ENCODE assay signal across 8 mouse cellular contexts in genomic region chr17:35178528-35178927, GRCm38 (mm10). TPM values are rescaled to one million over a fixed set of nuclear protein-coding genes. Genes with fewer than 3 reads are reported as not detected.
DNase-seq lines count a peak whose midpoint lies in the region; ATAC-seq and TF ChIP-seq lines count a peak whose summit lies in the region.

No protein-coding gene starts in this region.

- H3K9ac ChIP-seq in liver, adult 2 months (ENCODE audit: low read depth, low read length), result no peak overlapping the region
- H3K9ac ChIP-seq in neural tube, embryonic 11.5 days (ENCODE audit: low read length), result no peak overlapping the region

- no peak overlapping the region for H3K4me3 ChIP-seq in liver, adult 2 months (ENCODE audit: insufficient read depth, low read depth, low read length)
- no peak overlapping the region for H3K4me3 ChIP-seq in neural tube, embryonic 11.5 days (ENCODE audit: low read depth, low read length)

- H3K36me3 ChIP-seq in liver, adult 2 months (ENCODE audit: control insufficient read depth, insufficient read depth, low read length), result no peaks in the 10 kb centered on the region
- no peaks in the 10 kb centered on the region for H3K36me3 ChIP-seq in neural tube, embryonic 11.5 days (ENCODE audit: control insufficient read depth, insufficient read depth, low read length)

- H3K4me2 ChIP-seq in neural tube, embryonic 11.5 days (ENCODE audit: low read depth), result no peak overlapping the region

- peak; percentile 98 for TF ChIP-seq CTCF in liver, adult 2 months (IDR thresholded peaks at IDR 0.05; ENCODE audit: low read depth, low read length)

- peak; percentile 62 to 69 for DNase-seq in layer of hippocampus, postnatal 10 days (ENCODE audit: low spot score in 2 of 2)
- no peak for DNase-seq in layer of hippocampus, adult 9-10 months (ENCODE audit: low spot score)
- peak; percentile 47 for DNase-seq in WW6 (ENCODE audit: low read depth, low spot score)
- peak; percentile 49 for DNase-seq in liver, adult 2 months (ENCODE audit: extremely low read depth, low read depth, low spot score)
- DNase-seq in neural tube, embryonic 11.5 days (ENCODE audit: low spot score), result peak; percentile 73
- DNase-seq in urinary bladder, postnatal 14 days (ENCODE audit: low spot score), result peak; percentile 75

- no peaks in the 10 kb centered on the region for H3K79me2 ChIP-seq in liver, adult 2 months (ENCODE audit: control insufficient read depth, insufficient read depth, low read length)

- peak; percentile 87 for ATAC-seq in erythroblast, adult 5-6 weeks (replicated peaks; ENCODE audit: low FRiP score, poor library complexity, severe bottlenecking)
- ATAC-seq in hematopoietic stem cell, adult 5-6 weeks (replicated peaks in 1 of 2; ENCODE audit: insufficient read depth in 1 of 2, low FRiP score in 2 of 2, low TSS enrichment in 1 of 2, low read depth in 1 of 2, poor library complexity in 2 of 2, severe bottlenecking in 2 of 2), result peak; percentile 49 to 96
- 0 out of 2 replicates have a peak, but pooled peaks have one; percentile 38 for ATAC-seq in neural tube, embryonic 11.5 days (ENCODE audit: insufficient read depth, low FRiP score, low TSS enrichment)

- no peaks in the 10 kb centered on the region for H3K27me3 ChIP-seq in liver, adult 2 months (ENCODE audit: control insufficient read depth, insufficient read depth, low read length)
- no peaks in the 10 kb centered on the region for H3K27me3 ChIP-seq in neural tube, embryonic 11.5 days (ENCODE audit: control insufficient read depth, insufficient read depth, low read length)

- H3K4me1 ChIP-seq in liver, adult 2 months (ENCODE audit: control insufficient read depth, insufficient read depth, low read length), result no peaks in the 10 kb centered on the region
- H3K4me1 ChIP-seq in neural tube, embryonic 11.5 days (ENCODE audit: control insufficient read depth, insufficient read depth, low read length), result no peaks in the 10 kb centered on the region

- no peak for TF ChIP-seq POLR2A in liver, adult 2 months (IDR thresholded peaks at IDR 0.05; ENCODE audit: extremely low read depth, insufficient read depth, low read length)

- H3K9me3 ChIP-seq in neural tube, embryonic 11.5 days (ENCODE audit: control insufficient read depth, low read length), result no peaks in the 10 kb centered on the region

- 26% methylated on average over 5 of the region's 5 CpGs for WGBS in liver, adult 2 months
- 15% methylated on average over 5 of the region's 5 CpGs for WGBS in neural tube, embryonic 11.5 days

- no peak overlapping the region for H3K27ac ChIP-seq in liver, adult 2 months (replicated peaks; ENCODE audit: insufficient read depth, low read depth, low read length)
- H3K27ac ChIP-seq in neural tube, embryonic 11.5 days (ENCODE audit: low read depth, low read length), result no peak overlapping the region

RNA-seq across cellular contexts. Expression of gene Aif1, which starts 2.7 kb away (rescaled TPM):
- total RNA-seq in layer of hippocampus, postnatal 10 days (2021), result 10 to 100 TPM; 10.3 to 10.5 TPM
- 14.4 and 19.8 TPM in 2 replicates for total RNA-seq in erythroblast, adult 5-6 weeks (2015; ENCODE audit: low replicate concordance)
- 8.7 and 15.8 TPM in 2 replicates for total RNA-seq in erythroblast, adult 5-6 weeks (2017; ENCODE audit: low replicate concordance)
- 1.8 TPM in 1 of 2 replicates, not detected in the other for total RNA-seq in hematopoietic stem cell, adult 5-6 weeks (2017)
- 8.6 and 13.3 TPM in 2 replicates for total RNA-seq in liver, adult 2 months (2014; rRNA removed)
- polyA plus RNA-seq in liver, adult 2 months (2012; rRNA removed), result 1.6 and 2.5 TPM in 2 replicates
- polyA plus RNA-seq in neural tube, embryonic 11.5 days (2014; fragmentation: Nextera tagmentation; extraction: Ambion mirVana), result 4.1 and 6.7 TPM in 2 replicates

RNA-seq across cellular contexts. Expression of gene Lst1, which starts 9.7 kb away (rescaled TPM):
- total RNA-seq in layer of hippocampus, postnatal 10 days (2021), result 10 to 100 TPM; 15.6 to 17.2 TPM
- 55.5 and 77.7 TPM in 2 replicates for total RNA-seq in erythroblast, adult 5-6 weeks (2015; ENCODE audit: low replicate concordance)
- total RNA-seq in erythroblast, adult 5-6 weeks (2017; ENCODE audit: low replicate concordance), result 32.2 and 57.3 TPM in 2 replicates
- 85.1 and 145 TPM in 2 replicates for total RNA-seq in hematopoietic stem cell, adult 5-6 weeks (2017)
- 10.2 and 13.0 TPM in 2 replicates for total RNA-seq in liver, adult 2 months (2014; rRNA removed)
- 5.9 and 11.8 TPM in 2 replicates for polyA plus RNA-seq in liver, adult 2 months (2012; rRNA removed)
- 5.8 and 9.1 TPM in 2 replicates for polyA plus RNA-seq in neural tube, embryonic 11.5 days (2014; fragmentation: Nextera tagmentation; extraction: Ambion mirVana)

RNA-seq across cellular contexts. Expression of gene Prrc2a, which starts 13.8 kb away (rescaled TPM):
- total RNA-seq in layer of hippocampus, postnatal 10 days (2021), result 100 to 1,000 TPM; 284 to 322 TPM
- total RNA-seq in erythroblast, adult 5-6 weeks (2015; ENCODE audit: low replicate concordance), result 70.2 and 111 TPM in 2 replicates
- 15.1 and 22.6 TPM in 2 replicates for total RNA-seq in erythroblast, adult 5-6 weeks (2017; ENCODE audit: low replicate concordance)
- total RNA-seq in hematopoietic stem cell, adult 5-6 weeks (2017), result 61.3 and 65.9 TPM in 2 replicates
- 12.4 and 23.2 TPM in 2 replicates for total RNA-seq in liver, adult 2 months (2014; rRNA removed)
- polyA plus RNA-seq in liver, adult 2 months (2012; rRNA removed), result 103 and 144 TPM in 2 replicates
- 185 and 194 TPM in 2 replicates for polyA plus RNA-seq in neural tube, embryonic 11.5 days (2014; fragmentation: Nextera tagmentation; extraction: Ambion mirVana)

RNA-seq across cellular contexts. Expression of gene Ltb, which starts 15.7 kb away (rescaled TPM):
- total RNA-seq in layer of hippocampus, postnatal 10 days (2021), result 1 to 10 TPM in 1 of 2 experiments, under 1 TPM in 1; 0.74 to 1.2 TPM
- total RNA-seq in erythroblast, adult 5-6 weeks (2015; ENCODE audit: low replicate concordance), result 4.6 TPM in 1 of 2 replicates, not detected in the other
- 1.7 and 3.8 TPM in 2 replicates for total RNA-seq in erythroblast, adult 5-6 weeks (2017; ENCODE audit: low replicate concordance)
- total RNA-seq in hematopoietic stem cell, adult 5-6 weeks (2017), result 31.4 and 64.0 TPM in 2 replicates
- total RNA-seq in liver, adult 2 months (2014; rRNA removed), result 1.8 and 3.0 TPM in 2 replicates
- 2.6 and 4.7 TPM in 2 replicates for polyA plus RNA-seq in liver, adult 2 months (2012; rRNA removed)
- polyA plus RNA-seq in neural tube, embryonic 11.5 days (2014; fragmentation: Nextera tagmentation; extraction: Ambion mirVana), result 0.27 TPM in 1 of 2 replicates, not detected in the other

RNA-seq across cellular contexts. Expression of gene Tnf, which starts 23.3 kb away (rescaled TPM):
- not detected for total RNA-seq in layer of hippocampus, postnatal 10 days (2021)
- total RNA-seq in erythroblast, adult 5-6 weeks (2015; ENCODE audit: low replicate concordance), result 10.7 and 19.2 TPM in 2 replicates
- total RNA-seq in erythroblast, adult 5-6 weeks (2017; ENCODE audit: low replicate concordance), result 2.8 and 8.3 TPM in 2 replicates
- 22.3 and 44.4 TPM in 2 replicates for total RNA-seq in hematopoietic stem cell, adult 5-6 weeks (2017)
- 0.13 TPM in 1 of 2 replicates, not detected in the other for total RNA-seq in liver, adult 2 months (2014; rRNA removed)
- polyA plus RNA-seq in liver, adult 2 months (2012; rRNA removed), result 0.15 and 0.29 TPM in 2 replicates
- 0.16 TPM in 1 of 2 replicates, not detected in the other for polyA plus RNA-seq in neural tube, embryonic 11.5 days (2014; fragmentation: Nextera tagmentation; extraction: Ambion mirVana)
